Mouse (Mus musculus): Measurements from ENCODE around the gene Trib2. TPM values are rescaled to one million over a fixed set of nuclear protein-coding genes. Genes with fewer than 3 reads are reported as not detected.
A peak's percentile ranks its signal among the peaks of the same experiment; 100 is the strongest.

Trib2 gene
- polyA plus RNA-seq, 1 experiment from 2014 or later, result 55.5 TPM

DNA sequence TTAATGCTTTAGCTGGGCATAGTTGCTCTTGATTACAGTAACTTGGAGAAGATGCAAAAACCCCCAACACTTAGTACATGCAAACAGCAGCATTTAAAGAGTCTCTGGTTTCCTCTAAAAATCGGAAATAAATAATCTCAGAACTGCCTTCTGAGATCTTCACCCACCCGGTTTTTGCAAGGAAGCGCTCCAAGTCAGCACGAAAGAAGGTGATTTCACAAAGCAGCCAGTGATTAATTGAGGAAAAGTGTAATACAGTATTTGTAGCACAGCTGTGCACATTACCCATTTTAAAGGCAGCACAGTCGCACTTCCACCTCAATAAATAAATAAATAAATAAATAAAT, 2.9 kb downstream of the Trib2 start:
- Histone ChIP-seq H3K36me3 (ENCODE audit: control insufficient read depth, insufficient read depth, low read length) (peaks cover 18% of the 10 kb centered on the region), H3K4me2 (ENCODE audit: low read length) (peak overlapping the region; percentile 80), H3K27me3 (ENCODE audit: control insufficient read depth, insufficient read depth, low read length) (no peaks in the 10 kb centered on the region), H3K4me3 (ENCODE audit: control insufficient read depth in 1 of 2, insufficient read depth in 1 of 2, low read depth in 1 of 2, low read length in 2 of 2) (peak overlapping the region; percentile 59 to 77), H3K9ac (ENCODE audit: low read length) (peak overlapping the region; percentile 88), H3K9me3 (ENCODE audit: control insufficient read depth, low read length) (no peaks in the 10 kb centered on the region), H3K27ac (replicated peaks in 1 of 2; ENCODE audit: control insufficient read depth in 1 of 2, insufficient read depth in 1 of 2, low read depth in 2 of 2, low read length in 2 of 2) (peak overlapping the region; percentile 86 to 98), H3K4me1 (ENCODE audit: control insufficient read depth in 2 of 2, insufficient read depth in 2 of 2, low read length in 2 of 2) (peaks cover 15 to 41% of the 10 kb centered on the region in 2 experiments)
- no peak for ATAC-seq (ENCODE audit: insufficient number of reproducible peaks, insufficient read depth, low FRiP score, low read depth)
- 6% methylated on average over 5 of the region's 5 CpGs for WGBS

DNA sequence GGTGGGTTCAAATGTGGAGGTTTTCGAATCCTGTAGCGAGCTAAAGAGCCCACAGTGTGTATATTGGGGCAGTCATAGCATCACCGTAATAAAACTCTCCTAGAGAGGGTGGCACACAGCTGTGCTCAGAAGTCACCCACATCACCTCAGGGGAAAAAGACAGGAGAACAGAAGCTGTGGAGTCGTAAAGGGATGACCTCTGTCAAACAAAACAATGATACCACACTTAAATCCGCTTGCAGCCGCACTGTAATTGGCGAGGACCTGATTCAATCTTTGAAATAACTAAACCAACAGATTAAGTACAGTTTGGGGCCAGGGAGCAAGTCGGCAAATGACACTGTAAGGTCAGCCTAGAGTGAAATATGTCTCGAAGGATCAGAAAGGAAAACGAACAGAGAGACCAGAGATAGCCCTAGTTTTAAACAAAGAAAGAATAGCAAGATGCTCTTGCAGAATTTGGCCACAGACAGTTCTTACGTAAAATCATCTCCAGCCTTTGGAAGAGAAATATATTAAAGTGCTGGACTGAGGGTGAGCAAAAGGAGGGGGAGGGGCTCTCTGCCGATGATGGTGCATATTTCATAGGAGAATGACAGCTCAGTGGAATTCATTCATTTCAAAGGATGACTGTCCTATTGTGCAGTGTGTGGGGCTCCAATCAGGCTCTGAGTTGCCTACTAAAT, 3.4 kb downstream of the Trib2 start:
- H3K27me3 ChIP-seq (ENCODE audit: control insufficient read depth, insufficient read depth, low read length), result no peaks in the 10 kb centered on the region
- peak overlapping the region; percentile 59 to 77 for H3K4me3 ChIP-seq (ENCODE audit: control insufficient read depth in 1 of 2, insufficient read depth in 1 of 2, low read depth in 1 of 2, low read length in 2 of 2)
- peak overlapping the region; percentile 88 for H3K9ac ChIP-seq (ENCODE audit: low read length)
- H3K36me3 ChIP-seq (ENCODE audit: control insufficient read depth, insufficient read depth, low read length), result peaks cover 23% of the 10 kb centered on the region
- H3K9me3 ChIP-seq (ENCODE audit: control insufficient read depth, low read length), result no peaks in the 10 kb centered on the region
- peak overlapping the region; percentile 80 for H3K4me2 ChIP-seq (ENCODE audit: low read length)
- peak overlapping the region; percentile 86 to 98 for H3K27ac ChIP-seq (replicated peaks in 1 of 2; ENCODE audit: control insufficient read depth in 1 of 2, insufficient read depth in 1 of 2, low read depth in 2 of 2, low read length in 2 of 2)
- no peak for ATAC-seq (ENCODE audit: insufficient number of reproducible peaks, insufficient read depth, low FRiP score, low read depth)
- H3K4me1 ChIP-seq (ENCODE audit: control insufficient read depth in 2 of 2, insufficient read depth in 2 of 2, low read length in 2 of 2), result peaks cover 17 to 44% of the 10 kb centered on the region in 2 experiments
- 11% methylated on average over 12 of the region's 12 CpGs for WGBS

DNA sequence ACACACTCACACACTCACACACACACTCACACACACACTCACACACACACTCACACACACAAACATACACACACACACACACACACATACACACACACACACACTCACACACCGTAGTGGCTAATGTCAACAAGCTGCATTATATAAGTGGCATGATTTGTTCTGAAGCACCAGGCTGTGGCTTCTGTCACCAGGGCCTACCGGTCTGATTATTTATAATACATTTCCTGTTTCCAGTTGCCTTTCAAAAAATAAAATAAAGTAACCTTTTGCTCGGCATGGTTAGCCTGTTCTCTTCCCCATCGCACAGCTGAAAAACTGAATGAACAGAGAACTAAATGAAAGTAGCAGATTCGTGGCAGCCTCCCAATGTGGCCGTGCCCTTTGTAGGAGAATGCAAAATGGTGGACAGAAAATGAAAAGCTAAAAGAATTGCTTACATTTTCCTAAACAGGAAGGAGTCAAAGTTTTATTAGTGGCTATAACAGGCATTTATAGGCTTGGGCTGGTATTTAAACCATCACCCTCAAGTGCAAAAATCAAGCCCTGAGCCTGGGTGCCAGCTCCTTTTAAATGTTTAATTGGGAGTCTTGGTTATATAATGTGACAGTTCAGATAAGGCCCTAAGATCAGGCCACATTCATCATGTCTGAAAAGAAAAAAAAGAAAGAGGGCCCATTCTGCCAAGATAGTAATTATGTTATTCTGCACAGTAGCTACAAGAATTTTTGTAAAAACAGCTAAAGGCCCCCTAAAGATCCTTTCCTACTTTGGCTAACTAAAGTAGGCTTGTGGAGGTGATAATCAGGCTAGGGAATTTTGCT, 4.4 kb downstream of the Trib2 start:
- WGBS, result 30% methylated on average over 6 of the region's 6 CpGs
- Histone ChIP-seq H3K27ac (replicated peaks in 1 of 2; ENCODE audit: control insufficient read depth in 1 of 2, insufficient read depth in 1 of 2, low read depth in 2 of 2, low read length in 2 of 2) (peak overlapping the region; percentile 69 to 98), H3K4me2 (ENCODE audit: low read length) (peak overlapping the region; percentile 80), H3K4me3 (ENCODE audit: control insufficient read depth in 1 of 2, insufficient read depth in 1 of 2, low read depth in 1 of 2, low read length in 2 of 2) (peak overlapping the region; percentile 37 to 77), H3K9me3 (ENCODE audit: control insufficient read depth, low read length) (no peaks in the 10 kb centered on the region), H3K4me1 (ENCODE audit: control insufficient read depth in 2 of 2, insufficient read depth in 2 of 2, low read length in 2 of 2) (peaks cover 18 to 43% of the 10 kb centered on the region in 2 experiments), H3K27me3 (ENCODE audit: control insufficient read depth, insufficient read depth, low read length) (no peaks in the 10 kb centered on the region), H3K36me3 (ENCODE audit: control insufficient read depth, insufficient read depth, low read length) (peaks cover 32% of the 10 kb centered on the region), H3K9ac (ENCODE audit: low read length) (peak overlapping the region; percentile 88)
- no peak for ATAC-seq (ENCODE audit: insufficient number of reproducible peaks, insufficient read depth, low FRiP score, low read depth)

DNA sequence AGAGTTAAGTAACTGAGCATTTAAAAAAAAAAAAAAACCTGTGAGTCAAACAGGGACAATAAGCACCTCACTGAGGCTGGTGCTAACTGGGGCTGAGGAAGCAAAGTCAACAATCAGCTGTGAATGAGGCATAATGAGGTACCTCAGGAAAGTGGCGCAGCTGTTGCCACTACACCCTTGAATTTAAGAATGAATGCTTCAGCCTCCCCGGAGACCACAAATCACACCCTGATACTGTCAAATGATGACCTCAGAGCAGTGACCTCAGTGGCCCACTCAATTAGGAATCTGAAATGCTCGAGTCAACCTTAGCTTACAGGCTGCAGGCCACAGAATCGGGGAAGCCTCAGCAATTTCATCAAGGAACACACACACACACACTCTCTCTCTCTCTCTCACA, 5.0 kb downstream of the Trib2 start:
- Histone ChIP-seq H3K36me3 (ENCODE audit: control insufficient read depth, insufficient read depth, low read length) (peaks cover 39% of the 10 kb centered on the region), H3K9ac (ENCODE audit: low read length) (peak overlapping the region; percentile 88), H3K4me1 (ENCODE audit: control insufficient read depth in 2 of 2, insufficient read depth in 2 of 2, low read length in 2 of 2) (peaks cover 18 to 44% of the 10 kb centered on the region in 2 experiments), H3K4me2 (ENCODE audit: low read length) (peak overlapping the region; percentile 80), H3K27me3 (ENCODE audit: control insufficient read depth, insufficient read depth, low read length) (no peaks in the 10 kb centered on the region), H3K4me3 (ENCODE audit: control insufficient read depth in 1 of 2, insufficient read depth in 1 of 2, low read depth in 1 of 2, low read length in 2 of 2) (peak overlapping the region; percentile 37 to 77), H3K9me3 (ENCODE audit: control insufficient read depth, low read length) (no peaks in the 10 kb centered on the region), H3K27ac (replicated peaks in 1 of 2; ENCODE audit: control insufficient read depth in 1 of 2, insufficient read depth in 1 of 2, low read depth in 2 of 2, low read length in 2 of 2) (peak overlapping the region; percentile 69 to 98)
- WGBS, result 12% methylated on average over 4 of the region's 4 CpGs
- no peak for ATAC-seq (ENCODE audit: insufficient number of reproducible peaks, insufficient read depth, low FRiP score, low read depth)

DNA sequence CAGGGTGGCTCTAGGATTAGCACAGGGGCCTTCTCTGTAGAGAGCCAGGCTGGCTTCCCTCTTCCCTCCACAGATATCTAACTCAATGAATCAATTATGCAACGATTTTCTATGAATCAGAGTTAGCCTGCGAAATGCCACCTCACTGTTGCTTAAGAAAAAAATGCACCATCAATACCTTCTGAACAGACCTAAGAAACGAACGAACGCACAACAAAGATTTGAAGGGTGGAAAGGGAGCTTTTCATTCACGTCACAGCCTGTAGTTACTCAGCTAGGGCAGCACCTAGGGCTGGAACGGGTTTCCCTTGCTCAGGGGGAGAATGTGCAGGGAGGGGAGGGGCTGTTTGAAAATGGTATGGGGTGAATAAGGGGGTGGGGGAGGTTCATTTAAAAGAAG, 5.8 kb downstream of the Trib2 start:
- WGBS, result 34% methylated on average over 7 of the region's 7 CpGs
- H3K9me3 ChIP-seq (ENCODE audit: control insufficient read depth, low read length), result no peaks in the 10 kb centered on the region
- H3K4me3 ChIP-seq (ENCODE audit: control insufficient read depth in 1 of 2, insufficient read depth in 1 of 2, low read depth in 1 of 2, low read length in 2 of 2), result peak overlapping the region; percentile 2 to 77; a peak in 2 of 4 replicates
- H3K27ac ChIP-seq (replicated peaks in 1 of 2; ENCODE audit: control insufficient read depth in 1 of 2, insufficient read depth in 1 of 2, low read depth in 2 of 2, low read length in 2 of 2), result 0 out of 4 replicates have a peak overlapping the region, but pooled peaks of 1 of the 2 experiments have one; percentile 98
- peak overlapping the region; percentile 80 for H3K4me2 ChIP-seq (ENCODE audit: low read length)
- no peak for ATAC-seq (ENCODE audit: insufficient number of reproducible peaks, insufficient read depth, low FRiP score, low read depth)
- no peaks in the 10 kb centered on the region for H3K27me3 ChIP-seq (ENCODE audit: control insufficient read depth, insufficient read depth, low read length)
- peaks cover 46% of the 10 kb centered on the region for H3K36me3 ChIP-seq (ENCODE audit: control insufficient read depth, insufficient read depth, low read length)
- H3K9ac ChIP-seq (ENCODE audit: low read length), result peak overlapping the region; percentile 88
- peaks cover 18 to 49% of the 10 kb centered on the region in 2 experiments for H3K4me1 ChIP-seq (ENCODE audit: control insufficient read depth in 2 of 2, insufficient read depth in 2 of 2, low read length in 2 of 2)

DNA sequence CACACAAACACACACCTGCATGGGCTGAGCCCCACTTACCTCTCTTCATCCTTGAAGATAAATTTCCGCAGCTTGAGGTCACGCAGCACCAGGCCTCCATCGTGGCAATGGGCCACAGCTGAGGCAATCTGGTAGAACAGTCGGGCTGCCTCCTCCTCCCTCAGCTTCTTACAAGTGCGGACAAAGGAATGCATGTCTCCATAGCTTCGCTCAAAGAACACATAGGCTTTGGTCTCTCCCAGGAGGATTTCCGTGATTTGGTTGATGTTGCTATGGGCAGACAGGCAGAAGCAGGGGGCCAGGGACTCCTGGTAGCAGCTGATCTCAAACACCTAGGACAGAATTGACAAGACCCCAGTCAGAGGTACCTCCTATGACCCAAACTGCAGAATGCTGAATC, 7.1 kb downstream of the Trib2 start:
- peaks cover 18 to 60% of the 10 kb centered on the region in 2 experiments for H3K4me1 ChIP-seq (ENCODE audit: control insufficient read depth in 2 of 2, insufficient read depth in 2 of 2, low read length in 2 of 2)
- WGBS, result 64% methylated on average over 7 of the region's 7 CpGs
- no peaks in the 10 kb centered on the region for H3K9me3 ChIP-seq (ENCODE audit: control insufficient read depth, low read length)
- no peak overlapping the region for H3K27ac ChIP-seq (replicated peaks in 1 of 2; ENCODE audit: control insufficient read depth in 1 of 2, insufficient read depth in 1 of 2, low read depth in 2 of 2, low read length in 2 of 2)
- no peak for ATAC-seq (ENCODE audit: insufficient number of reproducible peaks, insufficient read depth, low FRiP score, low read depth)
- H3K4me3 ChIP-seq (ENCODE audit: control insufficient read depth in 1 of 2, insufficient read depth in 1 of 2, low read depth in 1 of 2, low read length in 2 of 2), result no peak overlapping the region
- H3K36me3 ChIP-seq (ENCODE audit: control insufficient read depth, insufficient read depth, low read length), result peaks cover 59% of the 10 kb centered on the region
- H3K9ac ChIP-seq (ENCODE audit: low read length), result no peak overlapping the region
- H3K4me2 ChIP-seq (ENCODE audit: low read length), result peak overlapping the region; percentile 21
- no peaks in the 10 kb centered on the region for H3K27me3 ChIP-seq (ENCODE audit: control insufficient read depth, insufficient read depth, low read length)

DNA sequence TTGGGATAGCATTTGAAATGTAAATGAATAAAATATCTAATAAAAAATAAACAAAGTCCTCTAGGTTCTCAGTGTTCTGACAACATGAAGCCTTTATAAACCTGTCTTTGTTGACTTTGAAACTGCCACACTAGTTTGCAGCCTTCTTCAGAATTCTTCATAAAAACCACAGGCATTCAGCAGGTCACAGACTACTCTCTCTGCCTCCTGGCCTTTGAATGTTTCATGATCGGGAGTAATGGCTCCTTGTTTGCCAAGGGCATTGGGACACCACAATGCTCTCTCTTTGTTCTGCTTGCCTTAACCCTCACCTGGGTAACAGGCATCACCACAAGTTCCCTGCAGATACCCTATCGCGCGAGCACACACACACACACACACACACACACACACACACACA, 7.5 kb downstream of the Trib2 start:
- no peak for ATAC-seq (ENCODE audit: insufficient number of reproducible peaks, insufficient read depth, low FRiP score, low read depth)
- Histone ChIP-seq H3K27ac (replicated peaks in 1 of 2; ENCODE audit: control insufficient read depth in 1 of 2, insufficient read depth in 1 of 2, low read depth in 2 of 2, low read length in 2 of 2) (no peak overlapping the region), H3K4me1 (ENCODE audit: control insufficient read depth in 2 of 2, insufficient read depth in 2 of 2, low read length in 2 of 2) (peaks cover 18 to 63% of the 10 kb centered on the region in 2 experiments), H3K4me3 (ENCODE audit: control insufficient read depth in 1 of 2, insufficient read depth in 1 of 2, low read depth in 1 of 2, low read length in 2 of 2) (no peak overlapping the region), H3K9ac (ENCODE audit: low read length) (no peak overlapping the region), H3K4me2 (ENCODE audit: low read length) (no peak overlapping the region), H3K9me3 (ENCODE audit: control insufficient read depth, low read length) (no peaks in the 10 kb centered on the region), H3K27me3 (ENCODE audit: control insufficient read depth, insufficient read depth, low read length) (no peaks in the 10 kb centered on the region), H3K36me3 (ENCODE audit: control insufficient read depth, insufficient read depth, low read length) (peaks cover 63% of the 10 kb centered on the region)
- WGBS, result 84% methylated on average over 4 of the region's 4 CpGs
